Mouse (Mus musculus): ENCODE data around the gene Sgta. TPM values are rescaled to one million over a fixed set of nuclear protein-coding genes. Genes with fewer than 3 reads are reported as not detected.

Gene Sgta
- 259 and 269 TPM in 2 replicates for polyA plus RNA-seq (2016; fragmentation: Nextera tagmentation; extraction: Ambion mirVana)

DNA sequence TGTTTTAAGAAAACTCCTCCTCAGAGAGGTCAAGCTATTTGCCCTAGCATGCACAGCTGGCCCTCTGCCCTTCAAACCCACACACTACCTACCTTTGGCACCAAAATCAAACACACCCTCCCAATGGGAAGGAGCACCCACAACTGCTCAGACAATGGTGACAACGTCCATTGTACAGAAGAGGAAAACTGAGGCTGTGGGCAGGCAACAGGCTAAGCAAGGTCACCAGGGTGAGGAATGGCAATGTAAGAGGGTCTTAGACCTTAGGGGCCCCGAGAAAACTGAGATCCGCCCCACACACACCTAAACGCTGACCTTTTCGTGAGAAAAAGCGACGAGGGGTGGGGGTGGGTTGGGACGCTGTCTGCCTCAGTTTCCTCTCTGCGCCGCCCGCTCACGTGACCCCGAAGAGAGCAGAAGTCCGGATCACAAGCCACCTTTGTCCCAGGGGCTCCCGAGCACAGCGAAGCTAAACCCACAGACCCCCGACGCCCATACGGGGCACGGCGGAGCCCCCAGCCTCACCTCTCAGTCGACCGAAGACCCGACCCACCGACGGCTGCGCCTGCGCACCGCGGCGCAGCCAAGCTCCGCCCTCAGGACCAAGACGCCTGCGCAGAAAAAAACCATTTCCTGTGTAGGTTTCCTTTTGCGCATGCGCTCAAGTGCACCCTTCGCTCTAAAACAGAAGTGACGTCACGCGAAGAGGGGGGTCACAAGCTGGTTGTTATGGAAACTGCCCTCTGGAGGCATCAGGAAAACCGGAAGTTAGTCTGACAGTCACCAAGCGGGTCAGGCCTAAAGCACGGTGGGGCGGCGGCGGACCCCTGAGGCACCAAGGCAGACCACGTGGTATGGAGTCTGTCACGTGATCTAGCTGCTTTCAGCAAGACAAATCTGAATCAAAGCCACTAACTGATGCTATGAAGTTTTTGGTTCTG, at the start of gene Sgta:
TSS of gene Sgta (minus strand) at position 579 of the 941 bp plus-strand sequence.
- under 1% methylated on average over 48 of the region's 48 CpGs for WGBS

DNA sequence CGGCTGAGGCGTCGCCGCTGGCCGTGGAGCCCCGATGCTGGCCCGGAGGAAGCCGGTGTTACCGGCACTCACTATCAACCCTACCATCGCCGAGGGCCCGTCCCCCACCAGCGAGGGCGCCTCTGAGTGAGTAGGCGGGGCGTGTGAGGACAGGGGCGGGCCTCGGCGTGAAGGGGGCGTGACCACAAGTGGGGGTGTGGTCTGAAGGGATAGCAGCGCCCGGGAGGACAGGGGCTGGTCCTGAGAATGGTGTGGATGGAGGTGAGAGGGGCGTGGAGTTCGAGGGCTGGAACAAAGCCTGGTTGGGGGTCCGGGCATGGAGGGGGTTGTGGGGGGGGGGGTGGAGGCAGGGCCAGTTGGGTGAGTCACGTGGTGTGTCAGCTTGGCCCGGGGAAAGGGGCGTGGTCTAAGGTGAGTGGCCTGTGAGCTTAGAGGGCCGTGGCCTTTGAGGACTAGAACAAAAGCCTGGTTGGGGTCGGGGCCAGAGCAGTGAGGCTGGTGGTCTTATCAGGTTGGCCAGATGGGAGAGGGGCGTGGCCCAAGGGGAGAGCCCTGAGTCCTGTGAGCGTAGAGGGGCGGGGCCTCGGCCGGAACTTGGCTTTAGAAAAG, 46.2 kb upstream of the Sgta start:
- Histone ChIP-seq H3K27ac (peak overlapping the region; percentile 99), H3K9ac (peak overlapping the region; percentile 97), H3K4me2 (replicated peaks) (peak overlapping the region; percentile 75), H3K4me1 (peaks cover 20% of the 10 kb centered on the region), H3K4me3 (peak overlapping the region; percentile 95), H3K9me3 (replicated peaks) (no peaks in the 10 kb centered on the region), H3K27me3 (no peaks in the 10 kb centered on the region), H3K36me3 (peaks cover 31% of the 10 kb centered on the region)
- under 1% methylated on average over 34 of the region's 35 CpGs for WGBS
- ATAC-seq (ENCODE audit: low FRiP score): peak; percentile 87

More for the DNA sequence above, at the start of gene Sgta:
- no peaks in the 10 kb centered on the region for H3K27me3 ChIP-seq
- ATAC-seq (ENCODE audit: low FRiP score): peak; percentile 93
- no peaks in the 10 kb centered on the region for H3K9me3 ChIP-seq (replicated peaks)
- no peaks in the 10 kb centered on the region; the same call in 1 of the 2 replicates for H3K36me3 ChIP-seq
- peak within 1 kb of the TSS; percentile 60; the same call in 1 of the 2 replicates for H3K27ac ChIP-seq
- H3K4me1 ChIP-seq: peaks cover 34% of the 10 kb centered on the region
- peak within 1 kb of the TSS; percentile 79 for H3K4me3 ChIP-seq
- peak within 1 kb of the TSS; percentile 86 for H3K4me2 ChIP-seq (replicated peaks)
- peak within 1 kb of the TSS; percentile 84 for H3K9ac ChIP-seq

DNA sequence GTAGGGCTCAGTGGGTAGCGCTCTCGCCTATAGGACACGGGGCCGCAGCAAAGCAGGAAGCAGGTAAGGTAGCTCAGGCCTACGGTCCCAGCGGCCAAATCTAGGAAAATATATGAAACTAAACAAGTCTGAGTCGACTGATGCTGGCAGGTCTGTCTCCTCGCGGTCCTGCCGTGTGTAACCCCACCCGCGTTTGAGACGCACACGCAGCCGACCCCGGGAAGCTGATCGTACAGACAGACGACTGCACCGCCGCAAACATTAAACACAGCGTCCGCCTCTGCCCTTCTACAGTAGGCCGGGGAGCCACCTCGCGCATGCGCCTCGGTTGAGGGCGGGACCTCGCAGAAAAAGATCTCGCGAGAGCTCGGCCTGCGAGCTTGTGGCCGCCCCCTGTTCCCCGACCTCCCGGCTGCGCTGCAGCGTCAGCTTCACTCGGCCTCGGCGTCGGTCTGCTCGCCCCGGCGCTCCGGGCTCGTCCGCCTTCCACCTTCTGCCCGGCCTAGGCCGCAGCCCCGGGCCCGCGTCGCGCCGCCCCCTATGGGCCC, 45.7 kb upstream of the Sgta start, which contains the start of gene Map2k2:
TSS of gene Map2k2 (plus strand) at position 351 of the 548 bp plus-strand sequence.
- peak within 1 kb of the TSS; percentile 99 for H3K27ac ChIP-seq
- ATAC-seq (ENCODE audit: low FRiP score): peak; percentile 94
- H3K9me3 ChIP-seq (replicated peaks): no peaks in the 10 kb centered on the region
- WGBS: under 1% methylated on average over 55 of the region's 56 CpGs
- H3K27me3 ChIP-seq: no peaks in the 10 kb centered on the region
- peak within 1 kb of the TSS; percentile 95 for H3K4me3 ChIP-seq
- H3K36me3 ChIP-seq: peaks cover 25% of the 10 kb centered on the region
- H3K4me1 ChIP-seq: peaks cover 20% of the 10 kb centered on the region
- peak within 1 kb of the TSS; percentile 97 for H3K9ac ChIP-seq
- peak within 1 kb of the TSS; percentile 75 for H3K4me2 ChIP-seq (replicated peaks)

DNA sequence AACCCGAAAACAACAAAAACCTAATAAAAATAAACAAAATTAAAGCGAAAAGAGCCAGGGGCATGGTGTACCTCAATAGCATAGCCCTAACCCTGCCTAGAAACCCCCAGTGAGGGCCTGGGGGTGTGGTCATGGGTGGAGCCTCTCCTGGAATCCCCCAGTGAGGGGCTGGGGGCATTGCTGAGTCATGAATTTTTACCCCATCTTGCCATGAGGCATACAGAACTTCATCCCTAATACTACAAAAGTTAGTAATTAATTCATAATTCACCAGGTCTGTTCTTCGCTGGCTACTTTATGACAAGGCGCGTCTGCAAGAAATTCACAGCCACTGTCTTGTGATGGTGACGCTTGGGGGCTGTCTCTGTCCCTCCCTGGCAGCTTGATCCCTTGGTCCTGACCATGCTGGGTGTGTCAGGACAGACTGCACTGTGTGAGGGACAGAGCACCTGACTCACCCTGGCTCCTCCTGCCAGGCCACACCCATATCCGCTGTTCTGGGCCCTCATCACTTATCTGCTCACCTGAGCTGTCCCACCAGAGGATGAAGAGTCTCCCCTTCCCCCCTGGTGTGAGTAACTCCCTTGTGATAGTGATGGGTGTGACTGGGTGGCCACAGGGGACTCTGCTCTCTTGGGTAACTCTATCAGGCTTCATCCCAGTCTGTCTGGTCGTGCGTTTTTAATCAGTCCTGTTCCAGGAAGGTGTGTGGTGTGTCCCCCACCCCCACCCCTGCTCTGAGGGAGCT, 35.1 kb upstream of the Sgta start:
- H3K27ac ChIP-seq: no peak overlapping the region

DNA sequence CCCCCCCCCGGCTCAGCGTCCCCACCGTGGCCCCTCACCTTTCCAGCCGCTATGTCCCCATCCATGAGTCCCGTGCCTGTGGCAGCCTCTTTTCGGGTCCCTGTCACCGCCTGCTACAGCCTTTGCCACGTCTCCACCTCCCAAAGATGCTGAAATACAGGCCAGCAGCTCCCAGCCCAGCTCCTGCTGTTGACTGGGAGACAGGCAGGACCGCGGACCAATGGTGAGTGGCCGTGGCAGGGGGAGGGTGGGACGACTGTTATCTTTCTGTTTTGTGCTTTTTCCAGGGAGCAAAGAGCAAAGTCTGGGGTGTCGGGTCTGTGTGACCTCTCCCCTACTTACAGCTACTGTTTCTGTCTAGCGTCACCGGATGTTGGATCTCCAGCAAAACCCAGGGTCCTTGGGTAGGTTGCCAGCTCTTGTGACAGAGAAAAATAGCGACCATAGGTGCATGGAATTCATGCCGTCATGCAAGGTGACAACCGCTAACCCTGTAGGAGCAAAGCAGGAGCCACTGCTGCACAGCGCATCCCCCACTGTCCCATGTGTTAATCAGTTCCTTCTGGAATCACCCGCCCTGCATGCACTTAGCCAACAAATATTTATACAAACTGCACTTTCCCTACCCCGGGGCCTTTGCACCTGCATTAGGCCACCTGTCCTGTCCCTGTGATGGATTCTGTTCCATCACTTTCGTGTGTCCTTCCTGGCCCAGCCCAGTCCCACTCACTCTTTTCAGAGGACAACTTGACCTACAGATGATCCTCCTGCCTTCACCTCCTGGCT, 32.7 kb upstream of the Sgta start:
- Histone ChIP-seq H3K9ac (no peak overlapping the region), H3K9me3 (replicated peaks) (no peaks in the 10 kb centered on the region), H3K4me1 (peaks cover 8% of the 10 kb centered on the region), H3K27me3 (peaks cover 3% of the 10 kb centered on the region; the same call in 1 of the 2 replicates), H3K4me2 (replicated peaks) (no peak overlapping the region), H3K36me3 (no peaks in the 10 kb centered on the region), H3K27ac (no peak overlapping the region), H3K4me3 (no peak overlapping the region)
- WGBS: 57% methylated on average over 22 of the region's 22 CpGs
- ATAC-seq (ENCODE audit: low FRiP score): no peak

More for the DNA sequence above, 35.1 kb upstream of the Sgta start:
- H3K36me3 ChIP-seq: no peaks in the 10 kb centered on the region
- peaks cover 3% of the 10 kb centered on the region; the same call in 1 of the 2 replicates for H3K27me3 ChIP-seq
- WGBS: 64% methylated on average over 9 of the region's 9 CpGs
- ATAC-seq (ENCODE audit: low FRiP score): no peak
- no peak overlapping the region for H3K4me2 ChIP-seq (replicated peaks)
- H3K4me3 ChIP-seq: no peak overlapping the region
- no peaks in the 10 kb centered on the region for H3K4me1 ChIP-seq
- no peaks in the 10 kb centered on the region for H3K9me3 ChIP-seq (replicated peaks)
- H3K9ac ChIP-seq: no peak overlapping the region

DNA sequence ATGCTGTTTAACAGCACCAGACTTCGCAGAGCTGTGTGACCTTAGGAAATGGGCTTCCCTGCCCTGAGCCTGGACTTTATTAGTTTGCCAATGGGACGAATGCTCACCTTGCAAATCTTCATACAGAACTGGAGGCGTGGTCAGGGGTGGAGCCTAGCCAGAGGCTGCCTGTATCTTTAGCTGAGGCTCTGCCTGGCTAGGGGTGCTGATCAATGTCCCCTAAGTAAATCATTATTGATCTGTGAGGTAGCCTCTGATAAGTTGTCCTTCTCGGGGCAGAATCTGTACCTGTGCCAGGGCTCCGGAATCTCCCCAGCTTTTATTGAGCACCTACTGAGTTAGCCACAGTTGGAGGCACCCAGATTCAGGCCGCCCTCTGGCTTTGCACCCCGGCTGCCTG, 30.6 kb upstream of the Sgta start:
- Histone ChIP-seq H3K4me2 (replicated peaks) (no peak overlapping the region), H3K27me3 (peaks cover 3% of the 10 kb centered on the region; the same call in 1 of the 2 replicates), H3K36me3 (no peaks in the 10 kb centered on the region), H3K9me3 (replicated peaks) (no peaks in the 10 kb centered on the region), H3K4me1 (peaks cover 8% of the 10 kb centered on the region), H3K4me3 (no peak overlapping the region), H3K27ac (no peak overlapping the region), H3K9ac (no peak overlapping the region)
- no peak for ATAC-seq (ENCODE audit: low FRiP score)
- 81% methylated on average over 7 of the region's 7 CpGs for WGBS

DNA sequence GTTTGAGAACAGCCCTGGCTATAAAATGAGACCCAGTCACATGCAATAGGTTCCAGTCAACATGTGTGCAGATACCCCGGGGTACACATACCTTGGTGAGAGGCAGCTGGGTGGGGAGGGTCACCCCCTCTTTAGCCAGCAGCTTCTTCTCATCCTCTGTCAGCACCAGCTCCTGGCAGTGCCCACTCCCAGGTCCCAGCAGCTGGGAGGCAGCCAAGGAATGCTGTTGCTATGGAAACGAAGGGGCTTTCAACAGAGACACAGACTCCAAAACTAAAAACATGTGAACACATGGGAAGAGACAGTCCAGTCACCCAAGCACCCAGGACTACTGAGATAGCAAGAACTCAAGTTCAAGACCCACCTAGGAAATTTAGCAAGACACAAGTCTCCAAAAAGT, 29.2 kb upstream of the Sgta start:
- 63% methylated on average over 2 of the region's 2 CpGs for WGBS
- H3K4me2 ChIP-seq (replicated peaks): no peak overlapping the region
- H3K27me3 ChIP-seq: peaks cover 3% of the 10 kb centered on the region; the same call in 1 of the 2 replicates
- no peak overlapping the region for H3K9ac ChIP-seq
- no peak overlapping the region for H3K27ac ChIP-seq
- H3K4me3 ChIP-seq: no peak overlapping the region
- no peaks in the 10 kb centered on the region for H3K9me3 ChIP-seq (replicated peaks)
- no peak for ATAC-seq (ENCODE audit: low FRiP score)
- peaks cover 8% of the 10 kb centered on the region for H3K4me1 ChIP-seq
- H3K36me3 ChIP-seq: no peaks in the 10 kb centered on the region

DNA sequence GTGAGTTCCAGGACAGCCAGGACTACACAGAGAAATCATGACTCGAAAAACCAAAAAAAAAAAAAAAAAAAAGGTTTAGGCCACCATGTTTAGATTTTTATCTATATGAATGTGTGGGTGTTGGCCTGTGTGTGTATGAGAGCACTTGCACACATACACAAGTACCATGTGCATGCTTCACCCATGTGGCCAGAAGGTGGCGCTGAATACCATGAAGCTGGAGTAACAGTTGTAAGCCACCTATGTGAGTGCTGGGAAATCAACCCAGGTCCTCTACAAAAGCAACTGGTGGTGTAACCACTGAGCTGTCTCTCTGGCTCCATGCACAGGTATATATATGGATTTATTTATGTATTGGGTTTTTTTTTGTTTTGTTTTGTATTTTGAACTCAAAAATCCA, 27.0 kb upstream of the Sgta start:
- Histone ChIP-seq H3K36me3 (peaks cover 12% of the 10 kb centered on the region), H3K27ac (no peak overlapping the region), H3K4me3 (no peak overlapping the region), H3K27me3 (peaks cover 3% of the 10 kb centered on the region; the same call in 1 of the 2 replicates), H3K9ac (no peak overlapping the region), H3K4me1 (peaks cover 8% of the 10 kb centered on the region), H3K4me2 (replicated peaks) (no peak overlapping the region), H3K9me3 (replicated peaks) (no peaks in the 10 kb centered on the region)
- 42% methylated on average over 2 of the region's 2 CpGs for WGBS
- no peak for ATAC-seq (ENCODE audit: low FRiP score)

DNA sequence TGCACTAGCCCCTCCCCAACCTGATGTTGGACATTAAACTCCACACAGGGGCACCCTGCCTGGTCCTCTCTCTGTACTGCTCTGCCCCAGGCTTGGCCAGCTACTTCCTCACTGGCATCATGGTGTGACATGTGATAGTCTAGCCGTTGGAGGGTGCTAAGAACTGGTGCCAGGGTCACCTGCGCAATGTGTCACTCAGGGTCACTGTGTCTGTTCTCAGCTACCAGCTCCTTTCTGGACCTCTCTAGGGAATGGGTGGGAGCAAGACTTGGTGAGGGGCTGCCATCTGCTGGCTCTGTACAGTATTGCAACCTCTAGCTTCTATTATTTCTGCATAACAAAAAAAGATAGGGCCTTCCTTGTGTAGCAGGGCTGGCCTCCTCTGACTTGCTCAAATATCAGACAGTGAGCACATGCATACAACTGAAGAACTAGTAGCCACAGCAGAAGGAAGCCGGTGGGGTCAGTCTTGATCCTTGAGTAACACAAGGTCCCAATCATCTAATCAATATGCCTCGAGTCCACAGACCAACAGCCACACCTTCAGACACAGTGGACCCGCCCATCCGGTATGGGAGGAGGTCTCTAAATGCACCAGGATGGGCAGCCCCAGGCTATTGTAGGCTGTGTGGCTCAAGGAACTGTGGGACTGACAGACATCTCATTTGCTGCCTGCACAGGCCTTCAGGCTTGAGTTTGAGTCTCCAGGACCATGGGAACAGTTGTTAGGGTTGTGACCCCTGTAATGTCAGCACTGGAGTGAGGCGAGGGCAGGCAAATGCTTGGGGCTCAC, 22.4 kb upstream of the Sgta start:
- Histone ChIP-seq H3K27me3 (no peaks in the 10 kb centered on the region), H3K4me3 (no peak overlapping the region), H3K36me3 (peaks cover 59% of the 10 kb centered on the region), H3K9ac (no peak overlapping the region; the same call in 1 of the 2 replicates), H3K27ac (no peak overlapping the region), H3K4me2 (replicated peaks) (no peak overlapping the region), H3K9me3 (replicated peaks) (no peaks in the 10 kb centered on the region), H3K4me1 (no peaks in the 10 kb centered on the region)
- peak; percentile 61 for ATAC-seq (ENCODE audit: low FRiP score)
- 81% methylated on average over 7 of the region's 7 CpGs for WGBS

DNA sequence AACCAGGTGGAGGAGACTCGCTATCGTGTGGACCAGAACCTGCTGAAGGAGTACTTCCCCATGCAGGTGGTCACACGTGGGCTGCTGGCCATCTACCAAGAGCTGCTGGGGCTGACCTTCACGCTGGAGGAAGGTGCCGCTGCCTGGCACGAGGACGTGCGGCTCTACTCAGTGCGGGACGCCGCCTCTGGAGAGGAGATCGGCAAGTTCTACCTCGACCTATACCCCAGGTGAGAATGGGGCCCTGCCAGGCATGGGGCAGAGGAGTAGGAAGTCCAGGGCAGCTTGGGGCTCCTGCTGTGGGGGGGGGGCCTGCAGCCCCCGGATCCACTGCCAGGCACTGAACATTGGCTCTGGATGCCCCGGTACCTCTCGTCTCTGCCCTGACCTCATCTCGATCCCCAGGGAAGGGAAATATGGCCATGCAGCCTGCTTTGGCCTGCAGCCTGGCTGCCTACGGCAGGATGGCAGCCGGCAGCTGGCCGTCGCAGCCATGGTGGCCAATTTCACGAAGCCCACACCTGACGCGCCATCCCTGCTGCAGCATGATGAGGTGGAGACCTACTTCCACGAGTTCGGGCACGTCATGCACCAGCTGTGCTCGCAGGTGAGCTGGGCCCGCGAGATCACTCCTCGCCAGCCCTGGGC, 20.2 kb upstream of the Sgta start:
- 93% methylated on average over 31 of the region's 31 CpGs for WGBS
- H3K9me3 ChIP-seq (replicated peaks): no peaks in the 10 kb centered on the region
- no peak for ATAC-seq (ENCODE audit: low FRiP score)

More for the DNA sequence above, 20.2 kb upstream of the Sgta start:
- H3K27me3 ChIP-seq: no peaks in the 10 kb centered on the region
- no peak overlapping the region for H3K4me2 ChIP-seq (replicated peaks)
- H3K36me3 ChIP-seq: peaks cover 81% of the 10 kb centered on the region
- H3K9ac ChIP-seq: no peak overlapping the region
- H3K4me3 ChIP-seq: no peak overlapping the region
- no peak overlapping the region for H3K27ac ChIP-seq
- H3K4me1 ChIP-seq: no peaks in the 10 kb centered on the region
